Mouse (Mus musculus) intestine, embryonic 16.5 days (tissue): Measurements from ENCODE around the gene Tcap. TPM values are rescaled to one million over a fixed set of nuclear protein-coding genes. Genes with fewer than 3 reads are reported as not detected.
A peak's percentile ranks its signal among the peaks of the same experiment; 100 is the strongest.

ENCODE experiments used
- ATAC-seq: fragments of 200-750 bp; cut with Nextera tagmentation; 2 replicates; pipeline ENCODE4 v1.8.0; 2017; ENCODE audit warnings: moderate TSS enrichment, moderate library complexity
- H3K27ac ChIP-seq: fragments of 300-500 bp; sonication (generic); 2 replicates; pipeline ENCODE4 v1.5.1; 2014; ENCODE audit warnings: mild to moderate bottlenecking, low read length
- H3K27me3 ChIP-seq: fragments of 300-500 bp; sonication (generic); replicated peaks from 2 replicates; pipeline ENCODE4 v1.6.1; 2014; ENCODE audit warnings: low read length, control low read depth, mixed read lengths; ENCODE audit not compliant: control insufficient read depth, insufficient read depth
- H3K36me3 ChIP-seq: fragments of 300-500 bp; sonication (generic); 2 replicates; pipeline ENCODE4 v1.6.1; 2014; ENCODE audit warnings: low read length, control low read depth; ENCODE audit not compliant: control insufficient read depth, insufficient read depth
- H3K4me1 ChIP-seq: fragments of 300-500 bp; sonication (generic); 2 replicates; pipeline ENCODE4 v1.6.1; 2014; ENCODE audit warnings: low read length, control low read depth, mixed read lengths; ENCODE audit not compliant: control insufficient read depth, insufficient read depth
- H3K4me2 ChIP-seq: fragments of 300-500 bp; sonication (generic); 2 replicates; pipeline ENCODE4 v1.6.1; 2014; ENCODE audit warnings: low read depth, low read length, control low read depth
- H3K4me3 ChIP-seq: fragments of 300-500 bp; sonication (generic); 2 replicates; pipeline ENCODE4 v1.5.1; 2014; ENCODE audit warnings: mild to moderate bottlenecking, low read length
- H3K9ac ChIP-seq: fragments of 300-500 bp; sonication (generic); 2 replicates; pipeline ENCODE4 v1.6.1; 2014; ENCODE audit warnings: low read depth, low read length
- H3K9me3 ChIP-seq: fragments of 300-500 bp; sonication (generic); 2 replicates; pipeline ENCODE4 v1.6.1; 2016; ENCODE audit warnings: low read length, control low read depth; ENCODE audit not compliant: control insufficient read depth
- WGBS: fragments of 180-500 bp; shearing (Covaris S2); extraction: QIAGEN DNeasy Blood & Tissue Kit; methylation state at CpG from one replicate; pipeline ENCODE4 v1.1.7; 2014; 5-methylcytosine and 5-hydroxymethylcytosine counted together
- polyA plus RNA-seq: library from polyadenylated mRNA; unstranded; fragments of >200 nt; fragmentation: Nextera tagmentation; extraction: Ambion mirVana; gene quantifications from 2 replicates; pipeline ENCODE4 v1.2.1, GENCODE M21; 2015

Gene Tcap
- polyA plus RNA-seq, 1 experiment from 2014 or later: 0.28 TPM

- H3K4me3 ChIP-seq: no peak overlapping the region
- H3K4me1 ChIP-seq: peaks cover 41% of the 10 kb centered on the region
- H3K36me3 ChIP-seq: no peaks in the 10 kb centered on the region
- H3K4me2 ChIP-seq: no peak overlapping the region
- ATAC-seq: peak; percentile 31
- peaks cover 23% of the 10 kb centered on the region for H3K27me3 ChIP-seq
- peak overlapping the region; percentile 2; the same call in 1 of the 2 replicates for H3K9ac ChIP-seq
- peak overlapping the region; percentile 79; the same call in 1 of the 2 replicates for H3K27ac ChIP-seq
- no peaks in the 10 kb centered on the region for H3K9me3 ChIP-seq
- 25% methylated on average over 8 of the region's 8 CpGs for WGBS
These were observed 29.9 kb upstream of the Tcap start for GRCm38 (mm10) chr11:98353651-98354211.

- H3K4me3 ChIP-seq: no peak overlapping the region
- WGBS: 65% methylated on average over 14 of the region's 14 CpGs
- H3K4me2 ChIP-seq: no peak overlapping the region
- H3K9ac ChIP-seq: 0 out of 2 replicates have a peak overlapping the region, but pooled peaks have one; percentile 2
- H3K27me3 ChIP-seq: peaks cover 16% of the 10 kb centered on the region
- ATAC-seq: no peak
- no peaks in the 10 kb centered on the region for H3K9me3 ChIP-seq
- H3K36me3 ChIP-seq: no peaks in the 10 kb centered on the region
- H3K4me1 ChIP-seq: peaks cover 48% of the 10 kb centered on the region
- H3K27ac ChIP-seq: no peak overlapping the region
These were observed 29.2 kb upstream of the Tcap start for GRCm38 (mm10) chr11:98354445-98354844.

DNA sequence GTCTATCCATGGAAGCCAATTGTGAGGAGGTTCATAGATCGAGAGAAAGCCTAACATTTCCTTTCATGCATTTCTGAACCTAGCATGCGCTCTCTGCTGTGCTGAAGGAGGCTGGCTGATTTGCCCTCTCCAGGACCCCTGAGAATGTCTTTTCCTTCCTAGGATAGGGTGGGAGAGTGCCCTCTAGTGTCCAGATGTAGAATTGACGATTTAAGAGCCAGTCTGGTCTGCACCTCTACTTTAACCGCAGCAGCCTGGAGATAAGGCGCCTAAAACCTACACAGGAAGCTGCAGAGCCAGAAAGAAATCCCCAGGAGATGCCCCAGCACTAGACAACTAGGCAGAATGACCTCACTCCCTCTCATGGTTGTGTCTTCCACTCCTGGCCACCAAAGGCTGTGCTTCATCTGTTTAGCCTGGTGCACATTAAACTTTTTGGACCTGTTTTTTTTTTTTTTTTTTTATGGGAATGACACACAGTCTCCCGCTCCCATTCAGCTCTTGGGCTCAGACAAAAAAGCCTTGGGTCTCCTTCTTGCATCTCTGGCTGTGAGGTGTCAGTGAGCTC, 27.8 kb upstream of the Tcap start:
- H3K27me3 ChIP-seq: peaks cover 6% of the 10 kb centered on the region; the same call in 1 of the 2 replicates
- H3K4me1 ChIP-seq: peaks cover 55% of the 10 kb centered on the region
- no peak overlapping the region for H3K4me2 ChIP-seq
- H3K9me3 ChIP-seq: no peaks in the 10 kb centered on the region
- H3K9ac ChIP-seq: no peak overlapping the region
- no peak overlapping the region for H3K4me3 ChIP-seq
- 15% methylated on average over 6 of the region's 6 CpGs for WGBS
- ATAC-seq: no peak
- H3K27ac ChIP-seq: peak overlapping the region; percentile 33; the same call in 1 of the 2 replicates
- H3K36me3 ChIP-seq: no peaks in the 10 kb centered on the region

DNA sequence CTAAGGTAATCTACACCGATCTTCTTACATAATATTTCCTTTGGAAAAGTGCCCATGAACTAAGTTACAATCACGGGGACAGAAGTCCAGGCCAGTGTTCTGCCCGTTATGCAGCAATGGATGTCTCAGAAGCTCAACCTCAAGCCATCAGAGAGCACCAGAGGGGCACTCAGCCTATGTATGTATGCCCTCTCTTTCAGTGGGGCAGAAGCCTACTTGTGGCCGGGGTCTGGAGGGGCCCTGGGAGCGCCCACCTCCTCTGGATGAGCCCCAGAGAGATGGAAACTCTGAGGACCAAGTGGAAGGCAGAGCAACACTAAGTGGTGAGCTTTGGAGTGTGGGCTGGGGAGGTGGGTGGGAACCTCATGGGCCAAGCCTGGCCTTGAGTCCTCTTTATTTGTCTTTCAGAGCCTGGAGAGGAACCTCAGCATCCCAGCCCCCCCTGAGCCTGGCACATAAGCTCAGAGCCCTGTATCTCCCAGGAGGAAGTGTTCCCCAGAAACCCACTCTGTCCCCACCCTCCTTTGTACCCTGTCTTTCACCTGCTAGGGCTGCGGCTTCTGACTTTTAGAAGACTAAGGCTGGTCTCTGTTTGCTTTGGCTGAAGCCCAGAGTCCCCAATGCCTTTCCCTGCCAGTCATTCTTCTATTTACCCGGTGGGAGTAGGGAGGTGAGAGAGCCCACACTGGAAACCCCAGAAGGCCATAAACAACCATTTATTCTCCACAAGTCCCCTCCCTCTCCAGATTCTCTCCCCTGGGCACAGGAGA, 26.8 kb upstream of the Tcap start:
- peaks cover 63% of the 10 kb centered on the region for H3K4me1 ChIP-seq
- no peak for ATAC-seq
- H3K36me3 ChIP-seq: no peaks in the 10 kb centered on the region
- no peak overlapping the region for H3K4me3 ChIP-seq
- peaks cover 2% of the 10 kb centered on the region; the same call in 1 of the 2 replicates for H3K27me3 ChIP-seq
- H3K27ac ChIP-seq: peak overlapping the region; percentile 88
- WGBS: 65% methylated on average over 7 of the region's 7 CpGs
- peak overlapping the region; percentile 87; the same call in 1 of the 2 replicates for H3K4me2 ChIP-seq
- H3K9ac ChIP-seq: peak overlapping the region; percentile 65; the same call in 1 of the 2 replicates
- no peaks in the 10 kb centered on the region for H3K9me3 ChIP-seq

- Histone ChIP-seq H3K36me3 (no peaks in the 10 kb centered on the region), H3K4me2 (peak overlapping the region; percentile 87), H3K9ac (peak overlapping the region; percentile 65), H3K4me3 (peak overlapping the region; percentile 75), H3K9me3 (no peaks in the 10 kb centered on the region), H3K4me1 (peaks cover 57% of the 10 kb centered on the region), H3K27me3 (no peaks in the 10 kb centered on the region; the same call in 1 of the 2 replicates), H3K27ac (peak overlapping the region; percentile 88)
- ATAC-seq: peak; percentile 29
- 8% methylated on average over 13 of the region's 13 CpGs for WGBS
These were observed 26.0 kb upstream of the Tcap start for GRCm38 (mm10) chr11:98357396-98358160.

DNA sequence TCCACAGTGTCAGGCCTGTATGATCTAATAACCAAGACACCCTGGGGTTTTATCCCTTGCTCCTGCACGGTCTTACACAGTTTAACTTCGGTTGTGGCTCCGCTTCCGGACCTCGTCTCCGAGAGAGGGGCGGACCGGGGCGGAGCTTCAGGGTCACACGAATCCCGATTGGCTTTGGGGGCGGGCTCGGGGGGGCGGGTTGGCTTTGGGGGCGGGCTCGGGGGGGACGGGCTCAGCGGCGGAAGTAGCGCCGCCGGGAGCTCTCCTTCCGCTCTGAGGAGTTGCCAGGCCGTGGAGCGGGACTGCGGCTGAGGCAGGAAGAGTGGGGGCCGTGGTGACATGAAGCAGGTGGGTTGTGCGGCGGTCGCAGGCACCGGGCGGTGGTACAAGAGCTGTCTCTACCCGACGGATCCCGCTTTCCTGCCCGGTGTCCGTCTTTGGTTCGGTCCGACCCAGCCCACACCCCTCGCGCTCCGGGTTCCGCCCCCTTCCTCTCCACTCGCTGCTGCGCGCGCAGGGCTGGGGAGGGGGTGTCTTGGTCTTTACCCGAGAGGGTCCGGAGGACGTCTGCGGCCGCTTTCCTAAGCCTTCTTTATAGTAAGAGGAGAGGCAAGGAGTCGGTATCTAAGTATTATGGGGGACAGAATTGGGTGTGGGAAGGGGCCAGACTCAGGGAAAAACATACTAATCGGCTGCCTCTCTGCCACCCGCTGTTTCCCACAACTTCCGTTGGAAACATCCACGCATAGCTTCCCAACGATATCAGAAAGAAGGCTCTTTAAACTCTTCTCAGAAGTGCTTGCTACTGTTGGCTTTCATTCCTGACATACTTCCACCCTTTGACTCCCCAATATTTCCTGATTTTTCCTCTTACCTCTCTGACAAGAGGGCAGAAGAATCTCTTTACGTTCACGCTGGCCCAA, 25.2 kb upstream of the Tcap start, which contains the start of gene Stard3:
Gene Stard3 (plus strand): TSS at position 208 of the 923 bp plus-strand sequence.
- peak within 1 kb of the TSS; percentile 88 for H3K27ac ChIP-seq
- WGBS: under 1% methylated on average over 60 of the region's 60 CpGs
- peak within 1 kb of the TSS; percentile 88 for H3K9ac ChIP-seq
- no peaks in the 10 kb centered on the region; the same call in 1 of the 2 replicates for H3K27me3 ChIP-seq
- H3K36me3 ChIP-seq: no peaks in the 10 kb centered on the region
- H3K9me3 ChIP-seq: no peaks in the 10 kb centered on the region
- peak within 1 kb of the TSS; percentile 75 for H3K4me3 ChIP-seq
- peak within 1 kb of the TSS; percentile 87 for H3K4me2 ChIP-seq
- ATAC-seq: peak; percentile 85
- H3K4me1 ChIP-seq: peaks cover 57% of the 10 kb centered on the region

- no peaks in the 10 kb centered on the region for H3K9me3 ChIP-seq
- H3K4me3 ChIP-seq: no peak overlapping the region
- no peaks in the 10 kb centered on the region for H3K36me3 ChIP-seq
- 0 out of 2 replicates have a peak overlapping the region, but pooled peaks have one; percentile 31 for H3K27ac ChIP-seq
- peaks cover 48% of the 10 kb centered on the region for H3K4me1 ChIP-seq
- WGBS: 58% methylated on average over 9 of the region's 9 CpGs
- H3K4me2 ChIP-seq: no peak overlapping the region
- ATAC-seq: no peak
- H3K9ac ChIP-seq: peak overlapping the region; percentile 15; the same call in 1 of the 2 replicates
- no peaks in the 10 kb centered on the region for H3K27me3 ChIP-seq
These were observed 22.6 kb upstream of the Tcap start for GRCm38 (mm10) chr11:98360866-98361521.

DNA sequence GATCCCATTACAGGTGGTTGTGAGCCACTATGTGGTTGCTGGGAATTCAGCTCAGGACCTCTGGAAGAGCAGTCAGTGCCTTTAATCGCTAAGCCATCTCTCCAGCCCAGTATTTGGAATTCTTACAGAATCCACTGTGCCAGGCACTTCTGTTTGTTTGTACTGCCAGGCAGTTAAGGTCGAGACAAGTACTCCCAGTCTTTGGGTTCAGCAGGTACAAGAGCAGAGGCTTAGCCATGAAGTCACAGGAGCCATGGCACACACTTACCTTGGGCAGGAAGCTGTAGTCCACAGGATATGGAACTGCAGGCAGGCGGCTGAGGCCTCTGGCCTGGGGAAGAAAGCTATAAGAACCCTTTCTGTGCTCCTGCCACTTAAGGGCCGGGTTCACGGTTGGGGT, 19.8 kb upstream of the Tcap start:
- WGBS: 59% methylated on average over 5 of the region's 5 CpGs
- H3K4me1 ChIP-seq: peaks cover 31% of the 10 kb centered on the region
- H3K4me2 ChIP-seq: no peak overlapping the region
- no peaks in the 10 kb centered on the region for H3K36me3 ChIP-seq
- no peak for ATAC-seq
- no peaks in the 10 kb centered on the region for H3K9me3 ChIP-seq
- 0 out of 2 replicates have a peak overlapping the region, but pooled peaks have one; percentile 15 for H3K27ac ChIP-seq
- no peak overlapping the region for H3K9ac ChIP-seq
- no peaks in the 10 kb centered on the region for H3K27me3 ChIP-seq
- H3K4me3 ChIP-seq: no peak overlapping the region
